Mouse (Mus musculus): ENCODE data around the gene 4930595D18Rik. TPM values are rescaled to one million over a fixed set of nuclear protein-coding genes. Genes with fewer than 3 reads are reported as not detected.

4930595D18Rik gene
- polyA plus RNA-seq (2014; fragmentation: Illumina TruSeq; extraction: RNeasy Lipid Tissue Mini Kit (QIAGEN cat#74804); ENCODE audit: low read depth, low replicate concordance): not detected

DNA sequence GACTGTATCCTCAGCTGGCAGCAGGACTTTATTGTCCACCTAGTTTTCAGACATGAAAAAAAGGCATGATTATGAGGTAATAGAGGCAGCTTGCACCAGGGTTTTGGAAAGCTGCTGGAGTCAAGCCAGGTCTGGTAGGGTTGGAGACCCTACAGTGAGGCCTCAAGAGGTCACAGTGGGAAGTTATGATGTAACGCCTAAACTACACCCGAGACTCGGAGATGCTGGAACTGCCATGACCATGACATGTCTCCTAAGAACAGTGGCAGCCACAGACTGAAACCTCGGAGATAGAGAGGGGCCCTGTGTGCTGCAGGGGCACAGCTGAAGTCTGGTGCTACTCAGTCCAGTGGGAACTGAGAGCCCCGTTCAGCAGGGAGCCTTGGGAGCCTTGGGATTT lies at the start of gene 4930595D18Rik:
Gene 4930595D18Rik, minus strand, starts transcription at position 16 of the 400 bp plus-strand sequence.

DNA sequence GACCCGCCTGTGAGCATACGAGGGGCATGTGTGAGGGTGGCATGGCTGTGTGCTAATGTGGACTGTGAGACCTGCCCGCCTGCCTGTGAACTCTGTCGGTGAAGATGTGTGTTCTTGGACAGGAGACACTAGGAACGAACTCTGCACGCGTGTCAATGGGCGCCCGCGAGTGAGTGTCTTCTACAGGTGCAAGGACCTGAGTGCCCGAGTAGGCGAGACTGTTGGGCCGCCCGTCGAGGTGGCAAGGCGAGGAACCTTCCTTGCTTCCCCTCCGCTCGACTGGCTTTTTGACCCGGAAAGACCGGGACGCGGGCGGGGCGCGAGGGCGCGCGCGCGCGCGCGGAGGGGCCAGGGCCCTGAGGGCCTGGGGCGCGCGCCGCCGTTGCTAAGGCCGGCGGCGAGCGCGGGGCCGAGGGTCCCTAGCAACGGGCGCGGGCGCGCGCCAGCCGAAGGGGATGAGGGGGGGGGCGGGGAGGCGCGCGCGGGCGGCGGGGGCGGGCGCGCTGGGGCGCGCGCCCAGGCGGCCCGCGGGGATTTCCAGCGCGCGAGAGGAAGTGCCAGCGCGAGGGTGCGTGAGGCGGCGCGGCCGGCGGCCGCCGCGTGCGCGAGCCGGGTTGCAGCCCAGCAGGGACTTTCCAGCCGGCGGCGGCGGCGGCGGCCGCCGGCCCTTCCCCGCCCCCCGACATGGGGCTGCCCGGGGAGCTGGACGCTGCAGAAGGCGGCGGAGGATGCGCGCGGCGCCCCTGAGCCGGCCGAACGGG lies 18.3 kb downstream of the 4930595D18Rik start, which contains the start of gene Traf3:
Gene Traf3, plus strand, starts transcription at position 540 of the 761 bp plus-strand sequence.

Other genes with a start within 250 kb of the 4930595D18Rik start
- 38.1 TPM for gene Ankrd9, start 205.5 kb downstream of the 4930595D18Rik start, polyA plus RNA-seq (2014; fragmentation: Illumina TruSeq; extraction: RNeasy Lipid Tissue Mini Kit (QIAGEN cat#74804); ENCODE audit: low read depth, low replicate concordance)
- gene Rcor1, start 145.1 kb downstream of the 4930595D18Rik start, polyA plus RNA-seq (2014; fragmentation: Illumina TruSeq; extraction: RNeasy Lipid Tissue Mini Kit (QIAGEN cat#74804); ENCODE audit: low read depth, low replicate concordance): 12.1 TPM
- gene Traf3, start 18.1 kb downstream of the 4930595D18Rik start, polyA plus RNA-seq (2014; fragmentation: Illumina TruSeq; extraction: RNeasy Lipid Tissue Mini Kit (QIAGEN cat#74804); ENCODE audit: low read depth, low replicate concordance): 9.7 TPM
- gene Amn, start 86.6 kb upstream of the 4930595D18Rik start, polyA plus RNA-seq (2014; fragmentation: Illumina TruSeq; extraction: RNeasy Lipid Tissue Mini Kit (QIAGEN cat#74804); ENCODE audit: low read depth, low replicate concordance): not detected
- 49.6 TPM for gene Cdc42bpb, start 193.2 kb upstream of the 4930595D18Rik start, polyA plus RNA-seq (2014; fragmentation: Illumina TruSeq; extraction: RNeasy Lipid Tissue Mini Kit (QIAGEN cat#74804); ENCODE audit: low read depth, low replicate concordance)
- not detected for gene Lbhd2, start 222.3 kb upstream of the 4930595D18Rik start, polyA plus RNA-seq (2014; fragmentation: Illumina TruSeq; extraction: RNeasy Lipid Tissue Mini Kit (QIAGEN cat#74804); ENCODE audit: low read depth, low replicate concordance)
- gene Exoc3l4, start 232.5 kb upstream of the 4930595D18Rik start, polyA plus RNA-seq (2014; fragmentation: Illumina TruSeq; extraction: RNeasy Lipid Tissue Mini Kit (QIAGEN cat#74804); ENCODE audit: low read depth, low replicate concordance): 5.6 TPM

All from heart, adult 10 weeks (tissue).